Mouse (Mus musculus): ENCODE measurements around the gene Lsm14a.

Lsm14a gene

GRCm38 (mm10) chr7:34319123-34319522, 74.0 kb downstream of the Lsm14a start:
- in situ Hi-C loops (cut with MboI, MseI) = no loop called here

GRCm38 (mm10) chr7:34317901-34318476, 75.1 kb downstream of the Lsm14a start:
- in situ Hi-C loops (cut with MboI, MseI) = no loop called here

GRCm38 (mm10) chr7:34313443-34313875, 79.7 kb downstream of the Lsm14a start, which contains the start of gene 4931406P16Rik:
TSS of gene 4931406P16Rik (minus strand) at chr7:34313551.
- in situ Hi-C loops (cut with MboI, MseI) = no loop called here

- in situ Hi-C loops (cut with MboI, MseI) = no loop called here
Observed at GRCm38 (mm10) chr7:34312786-34313442, 80.2 kb downstream of the Lsm14a start.

- in situ Hi-C loops (cut with MboI, MseI) = no loop called here
Observed at GRCm38 (mm10) chr7:34309186-34309764, 83.8 kb downstream of the Lsm14a start.

GRCm38 (mm10) chr7:34308586-34308985, 84.5 kb downstream of the Lsm14a start:
- in situ Hi-C loops (cut with MboI, MseI) = no loop called here

GRCm38 (mm10) chr7:34305454-34305853, 87.7 kb downstream of the Lsm14a start:
- in situ Hi-C loops (cut with MboI, MseI) = no loop called here

GRCm38 (mm10) chr7:34302651-34303050, 90.5 kb downstream of the Lsm14a start:
- in situ Hi-C loops (cut with MboI, MseI) = no loop called here

- in situ Hi-C loops (cut with MboI, MseI) = no loop called here
Observed at GRCm38 (mm10) chr7:34301952-34302351, 91.2 kb downstream of the Lsm14a start.

- in situ Hi-C loops (cut with MboI, MseI) = no loop called here
Observed at GRCm38 (mm10) chr7:34298818-34299217, 94.3 kb downstream of the Lsm14a start.

GRCm38 (mm10) chr7:34296124-34296523, 97.0 kb downstream of the Lsm14a start:
- in situ Hi-C loops (cut with MboI, MseI) = no loop called here
